Mouse (Mus musculus): ENCODE results near the gene Ccdc105.

Gene Ccdc105

GRCm38 (mm10) chr10:78714129-78714528 is 38.7 kb downstream of the Ccdc105 start:
- DNase-seq, result no peak

GRCm38 (mm10) chr10:78710706-78711105 is 42.2 kb downstream of the Ccdc105 start:
- no peak for DNase-seq

GRCm38 (mm10) chr10:78700881-78701280 is 52.0 kb downstream of the Ccdc105 start:
- no peak for DNase-seq
